Mouse (Mus musculus): ENCODE data around the gene Gata1. TPM values are rescaled to one million over a fixed set of nuclear protein-coding genes. Genes with fewer than 3 reads are reported as not detected.

The Gata1 gene
- polyA plus RNA-seq (2012; rRNA removed), result 46.9 and 48.4 TPM in 2 replicates

GRCm38 (mm10) chrX:7977892-7978291, at the start of gene Gata1:
Gene Gata1, minus strand, starts transcription at chrX:7978071.

GRCm38 (mm10) chrX:8018286-8018685, 40.4 kb upstream of the Gata1 start, which contains the start of gene Glod5:
Gene Glod5, minus strand, starts transcription at chrX:8018492.

DNA sequence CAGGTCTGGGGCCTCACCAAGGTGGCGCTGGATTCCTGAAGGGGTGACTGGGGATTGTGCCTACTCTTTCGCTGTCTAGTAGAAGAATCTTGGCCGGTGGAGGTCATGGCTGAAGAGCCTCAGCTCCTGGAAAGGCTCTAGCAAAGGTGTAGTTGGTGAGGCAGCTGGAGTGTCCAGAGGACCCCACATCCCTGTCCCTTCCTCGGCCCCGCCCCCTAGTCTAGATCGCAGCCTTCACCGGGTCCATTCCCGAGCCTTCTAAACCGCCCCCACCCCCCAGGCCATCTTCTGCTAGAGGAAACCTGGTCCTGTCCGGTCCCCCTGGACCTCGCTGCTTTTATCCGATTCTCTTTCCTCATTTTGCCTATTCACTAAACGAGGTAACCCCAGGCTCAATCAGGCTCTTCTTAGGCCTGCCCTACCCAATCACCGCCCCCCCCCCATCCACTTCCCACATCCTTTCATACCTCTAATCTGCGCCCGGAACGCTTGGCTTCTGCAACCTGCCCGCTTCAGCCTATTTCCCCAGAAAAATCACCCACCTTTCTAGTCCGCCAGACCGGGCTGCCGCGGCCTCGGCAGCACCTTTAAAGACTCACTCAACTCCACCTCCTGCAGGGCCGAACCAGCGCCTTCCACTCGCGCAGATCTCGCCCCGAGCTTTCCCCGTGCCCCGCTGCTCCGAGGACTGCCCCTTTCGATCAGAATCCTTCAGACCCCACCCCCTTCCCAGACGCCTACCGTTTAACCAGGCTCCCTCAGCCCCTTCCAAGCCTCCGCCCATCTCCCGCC, 30.6 kb downstream of the Gata1 start, which contains the start of gene Hdac6:
Hdac6 (minus strand) TSS at position 782 of the 792 bp plus-strand sequence.

DNA sequence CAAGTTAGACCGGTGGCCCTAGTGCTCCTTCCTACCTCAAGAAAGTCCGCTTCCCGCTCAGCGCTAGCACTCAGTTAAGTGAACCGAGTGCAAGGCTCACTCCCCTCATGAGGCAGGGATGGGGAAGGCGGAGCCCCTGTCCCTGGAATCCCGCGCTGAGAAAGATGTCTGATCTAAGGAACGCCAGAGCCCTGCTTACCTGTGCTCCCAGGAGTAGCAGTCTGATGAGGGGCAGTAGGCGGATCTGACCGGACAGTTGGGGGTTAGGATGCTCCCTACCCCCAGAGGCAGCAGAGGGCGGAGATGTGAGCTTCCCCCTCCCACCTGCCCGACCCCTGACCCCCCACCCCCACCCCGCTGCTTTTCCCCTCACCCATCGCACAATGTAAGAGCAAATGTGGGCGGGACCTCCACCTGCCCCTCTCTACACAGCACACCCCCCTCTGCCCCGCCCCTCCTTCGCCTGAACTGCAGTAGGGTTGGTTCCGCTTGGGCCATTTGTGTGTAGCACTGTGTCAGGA, 49.5 kb downstream of the Gata1 start, which contains the start of gene Eras:
Eras (minus strand) TSS at position 338 of the 521 bp plus-strand sequence.

DNA sequence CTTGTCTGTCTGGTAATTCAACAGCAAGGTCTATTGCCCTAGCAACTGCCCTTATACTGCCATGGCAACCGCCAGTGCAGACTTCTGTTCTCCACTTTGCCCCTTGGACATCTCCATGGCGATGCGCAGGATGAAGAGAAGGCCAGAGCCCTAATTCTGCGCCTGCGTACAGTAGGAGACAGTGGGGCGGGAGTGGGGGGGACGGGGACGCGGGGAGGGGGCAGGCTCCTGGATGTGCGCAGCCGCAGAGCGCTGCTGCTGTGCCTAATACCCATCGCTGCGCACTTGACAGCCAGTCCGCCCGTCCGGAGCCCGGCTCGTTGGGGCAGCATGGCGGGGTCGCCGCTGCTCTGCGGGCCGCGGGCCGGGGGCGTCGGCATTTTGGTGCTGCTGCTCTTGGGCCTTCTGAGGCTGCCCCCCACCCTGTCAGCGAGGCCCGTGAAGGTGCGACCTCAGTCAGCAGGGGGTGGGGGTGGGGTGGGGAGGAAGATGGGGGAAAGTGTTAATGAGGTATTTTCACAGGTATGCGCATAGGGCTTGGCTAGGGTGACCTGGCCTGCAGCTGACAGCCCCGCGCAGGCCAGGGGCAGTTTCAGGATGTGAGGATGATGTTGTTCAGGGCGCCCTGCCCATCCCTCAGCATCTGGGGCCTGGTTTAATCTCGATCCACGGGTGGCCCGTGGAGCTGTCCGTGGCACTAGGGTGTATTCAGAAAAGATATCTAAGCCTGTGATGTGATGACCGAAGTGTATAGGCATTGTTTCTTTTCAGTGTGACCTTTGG, 58.1 kb downstream of the Gata1 start, which contains the start of gene Pcsk1n:
Pcsk1n (plus strand) TSS at position 222 of the 783 bp plus-strand sequence.

Other genes with a start within 250 kb of the Gata1 start
- 3.3 and 4.0 TPM in 2 replicates for gene Praf2, start 249.6 kb downstream of the Gata1 start, polyA plus RNA-seq (2012; rRNA removed)
- 2.8 and 3.8 TPM in 2 replicates for gene Ccdc120, start 227.2 kb downstream of the Gata1 start, polyA plus RNA-seq (2012; rRNA removed)
- 5.0 and 5.3 TPM in 2 replicates for gene Tfe3, start 215.5 kb downstream of the Gata1 start, polyA plus RNA-seq (2012; rRNA removed)
- 24.9 and 29.9 TPM in 2 replicates for gene Gripap1, start 188.3 kb downstream of the Gata1 start, polyA plus RNA-seq (2012; rRNA removed)
- 0.28 and 0.29 TPM in 2 replicates for gene Kcnd1, start 155.8 kb downstream of the Gata1 start, polyA plus RNA-seq (2012; rRNA removed)
- gene Otud5, start 136.7 kb downstream of the Gata1 start, polyA plus RNA-seq (2012; rRNA removed), result 24.6 and 26.4 TPM in 2 replicates
- gene Pim2, start 99.8 kb downstream of the Gata1 start, polyA plus RNA-seq (2012; rRNA removed), result 2.5 and 2.7 TPM in 2 replicates
- 14.2 and 16.2 TPM in 2 replicates for gene Slc35a2, start 94.0 kb downstream of the Gata1 start, polyA plus RNA-seq (2012; rRNA removed)
- 36.0 and 38.7 TPM in 2 replicates for gene Pqbp1, start 78.8 kb downstream of the Gata1 start, polyA plus RNA-seq (2012; rRNA removed)
- 22.3 and 23.0 TPM in 2 replicates for gene Timm17b, start 78.7 kb downstream of the Gata1 start, polyA plus RNA-seq (2012; rRNA removed)
- not detected in 2 replicates for gene Gm10491, start 70.2 kb downstream of the Gata1 start, polyA plus RNA-seq (2012; rRNA removed)
- not detected in 2 replicates for gene Gm10490, start 68.5 kb downstream of the Gata1 start, polyA plus RNA-seq (2012; rRNA removed)
- gene Pcsk1n, start 58.2 kb downstream of the Gata1 start, polyA plus RNA-seq (2012; rRNA removed), result 0.01 TPM in 2 replicates
- not detected in 2 replicates for gene Eras, start 49.5 kb downstream of the Gata1 start, polyA plus RNA-seq (2012; rRNA removed)
- 15.8 and 17.9 TPM in 2 replicates for gene Hdac6, start 30.2 kb downstream of the Gata1 start, polyA plus RNA-seq (2012; rRNA removed)
- gene Glod5, start 40.4 kb upstream of the Gata1 start, polyA plus RNA-seq (2012; rRNA removed), result 0.67 and 1.2 TPM in 2 replicates
- gene Suv39h1, start 96.7 kb upstream of the Gata1 start, polyA plus RNA-seq (2012; rRNA removed), result 15.2 and 16.4 TPM in 2 replicates
- gene Was, start 112.4 kb upstream of the Gata1 start, polyA plus RNA-seq (2012; rRNA removed), result 11.4 and 12.1 TPM in 2 replicates
- gene Wdr13, start 154.8 kb upstream of the Gata1 start, polyA plus RNA-seq (2012; rRNA removed), result 18.9 and 22.6 TPM in 2 replicates
- gene Rbm3, start 167.8 kb upstream of the Gata1 start, polyA plus RNA-seq (2012; rRNA removed), result 156 and 159 TPM in 2 replicates
- gene Tbc1d25, start 198.1 kb upstream of the Gata1 start, polyA plus RNA-seq (2012; rRNA removed), result 4.0 and 4.4 TPM in 2 replicates
- gene Ebp, start 215.4 kb upstream of the Gata1 start, polyA plus RNA-seq (2012; rRNA removed), result 68.2 and 80.5 TPM in 2 replicates
- gene Porcn, start 228.5 kb upstream of the Gata1 start, polyA plus RNA-seq (2012; rRNA removed), result 4.9 and 5.1 TPM in 2 replicates